Mouse (Mus musculus) lung, postnatal 0 days (tissue): ENCODE data around the gene Plbd2.
"Not testable (repeated sequence)": the region's sequence is repeated elsewhere in the genome, so short reads cannot be mapped to it uniquely, and the experiment has no call there.

Experiments used
- CTCF ChIP-seq: IDR thresholded peaks from 2 replicates; pipeline ENCODE4 v1.5.1; 2016; ENCODE audit warnings: antibody characterized with exemption, mild to moderate bottlenecking
- EP300 ChIP-seq: IDR thresholded peaks from 2 replicates; pipeline ENCODE4 v1.6.1; 2016; ENCODE audit warnings: antibody characterized with exemption, mild to moderate bottlenecking, control low read depth

GRCm38 (mm10) chr5:120500609-120501008 lies 2.8 kb downstream of the Plbd2 start:
- not testable (repeated sequence) for TF ChIP-seq CTCF, EP300
